Mouse (Mus musculus): Measurements from ENCODE around the gene Lat2.

- TF ChIP-seq CTCF (IDR thresholded peaks at IDR 0.05; ENCODE audit: insufficient read depth, low read depth, low read length) (no peak), POLR2A (IDR thresholded peaks at IDR 0.05; ENCODE audit: insufficient read depth, low read depth, low read length) (no peak)
These were observed 21.7 kb downstream of the Lat2 start for GRCm38 (mm10) chr5:134593093-134593492.
